Mouse (Mus musculus) testis, adult 2 months (tissue): ENCODE data around the gene Armc8.

Source experiments
- CTCF ChIP-seq: fragments of 200-500 bp; IDR thresholded peaks from 2 replicates; pipeline ENCODE4 v1.5.1; 2012; ENCODE audit warnings: low read depth, mild to moderate bottlenecking, inconsistent platforms, low read length, moderate library complexity; ENCODE audit not compliant: control insufficient read depth, insufficient read depth, insufficient replicate concordance
- POLR2A ChIP-seq: fragments of 200-500 bp; IDR thresholded peaks from 2 replicates; pipeline ENCODE4 v1.6.1; 2012; ENCODE audit warnings: low read depth, mild to moderate bottlenecking, inconsistent platforms, low read length, moderate library complexity; ENCODE audit not compliant: control insufficient read depth

DNA sequence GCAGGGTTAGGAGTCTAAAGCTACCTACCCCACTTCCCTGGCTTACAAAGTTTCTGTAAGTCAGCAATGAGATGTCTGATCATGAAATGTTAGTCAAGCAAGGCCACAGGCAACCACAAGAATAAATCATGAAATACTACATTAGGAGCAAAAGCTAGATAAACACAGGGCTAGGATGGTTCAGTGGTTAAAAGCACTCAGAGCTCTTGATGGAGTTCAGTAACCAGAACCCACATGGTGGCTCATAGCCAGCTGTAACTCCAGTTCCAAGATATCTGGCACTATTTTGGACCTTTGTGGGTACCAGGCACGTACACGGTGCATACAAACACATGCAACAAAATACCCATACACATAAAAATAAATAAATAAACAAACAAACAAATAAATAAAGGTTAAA is 15.7 kb downstream of the Armc8 start:
- no peak for TF ChIP-seq CTCF
- no peak for TF ChIP-seq POLR2A
